Mouse (Mus musculus) CH12.LX (cell line): Measurements from ENCODE around the gene Hist1h1b. TPM values are rescaled to one million over a fixed set of nuclear protein-coding genes. Genes with fewer than 3 reads are reported as not detected.

Experiments used
- DNase-seq: peaks from one replicate; pipeline ENCODE4 v3.0.0-alpha.2; 2013; ENCODE audit errors: extremely low read depth
- H3K27ac ChIP-seq: 2 replicates; pipeline ENCODE4 v1.5.1; 2012; ENCODE audit warnings: low read depth, mild to moderate bottlenecking, control low read depth, moderate library complexity; ENCODE audit not compliant: insufficient read depth
- H3K27me3 ChIP-seq: replicated peaks from 2 replicates; pipeline ENCODE3; 2012; ENCODE audit warnings: inconsistent platforms
- H3K36me3 ChIP-seq, 2 experiments: replicated peaks in 1 of 2; 2 replicates each; pipeline versions ENCODE3 to v1.6.1; 2012; ENCODE audit warnings: inconsistent platforms in 1 of 2, low read length in 1 of 2, mild to moderate bottlenecking in 1 of 2, mixed read lengths in 1 of 2, moderate library complexity in 1 of 2; ENCODE audit not compliant: control insufficient read depth in 1 of 2, insufficient read depth in 1 of 2
- H3K4me1 ChIP-seq, 2 experiments: 2 replicates each; pipeline ENCODE4 v1.6.1; 2012; ENCODE audit warnings: inconsistent platforms in 1 of 2, moderate library complexity in 1 of 2; ENCODE audit not compliant: insufficient read depth in 2 of 2, control insufficient read depth in 1 of 2
- H3K4me2 ChIP-seq: 2 replicates; pipeline ENCODE4 v1.6.1; 2012; ENCODE audit warnings: low read depth, mild to moderate bottlenecking, control low read depth; ENCODE audit not compliant: poor library complexity, insufficient read depth, severe bottlenecking
- H3K4me3 ChIP-seq, 3 experiments: fragments of 150-350 bp in 1 of 3; sonication (generic) in 1 of 3; replicated peaks in 1 of 3; 2 replicates each; pipeline versions ENCODE3 to v1.5.1; 2011 to 2012; ENCODE audit warnings: low read depth in 2 of 3, low read length in 2 of 3, mild to moderate bottlenecking in 2 of 3, moderate library complexity in 2 of 3, control low read depth in 1 of 3, improper control_type of control experiment in 1 of 3, inconsistent platforms in 1 of 3, mixed read lengths in 1 of 3; ENCODE audit not compliant: poor library complexity in 1 of 3
- H3K79me2 ChIP-seq: replicated peaks from 2 replicates; pipeline ENCODE4 v1.6.1; 2012; ENCODE audit warnings: mild to moderate bottlenecking, moderate library complexity; ENCODE audit not compliant: control insufficient read depth, poor library complexity, insufficient read depth, severe bottlenecking; ENCODE audit errors: extremely low read depth
- H3K9ac ChIP-seq: 2 replicates; pipeline ENCODE4 v1.6.1; 2012; ENCODE audit warnings: low read depth, mild to moderate bottlenecking, control low read depth, moderate library complexity; ENCODE audit not compliant: insufficient read depth
- H3K9me3 ChIP-seq: replicated peaks from 2 replicates; pipeline ENCODE3; 2012; ENCODE audit warnings: low read length, inconsistent platforms, mixed read lengths
- BHLHE40 ChIP-seq: IDR thresholded peaks from 2 replicates; pipeline ENCODE4 v1.6.1; 2011; ENCODE audit warnings: mild to moderate bottlenecking, low read depth, low read length, improper control_type of control experiment
- CHD1 ChIP-seq: IDR thresholded peaks from 2 replicates; pipeline ENCODE4 v1.6.1; 2012; ENCODE audit warnings: low read depth, low read length, improper control_type of control experiment, inconsistent platforms
- CTCF ChIP-seq, 2 experiments: IDR thresholded peaks in 1 of 2; conservative IDR thresholded peaks in 1 of 2; 2 replicates each; pipeline ENCODE4 v1.5.1; 2011 to 2012; ENCODE audit warnings: low read depth in 2 of 2, low read length in 2 of 2, improper control_type of control experiment in 1 of 2, inconsistent platforms in 1 of 2, mild to moderate bottlenecking in 1 of 2, moderate library complexity in 1 of 2
- E2F4 ChIP-seq: IDR thresholded peaks from 2 replicates; pipeline ENCODE4 v1.6.1; 2011; ENCODE audit warnings: low read depth, low read length, improper control_type of control experiment; ENCODE audit not compliant: insufficient replicate concordance
- ELF1 ChIP-seq: IDR thresholded peaks from 2 replicates; pipeline ENCODE4 v1.6.1; 2014; ENCODE audit warnings: low read depth, mild to moderate bottlenecking, inconsistent platforms, low read length, improper control_type of control experiment
- ETS1 ChIP-seq: conservative IDR thresholded peaks from 2 replicates; pipeline ENCODE4 v1.6.1; 2012; ENCODE audit warnings: low read depth, mild to moderate bottlenecking, inconsistent platforms, low read length, improper control_type of control experiment, moderate library complexity
- HCFC1 ChIP-seq: IDR thresholded peaks from 2 replicates; pipeline ENCODE4 v1.6.1; 2012; ENCODE audit warnings: low read depth, mild to moderate bottlenecking, inconsistent platforms, low read length, improper control_type of control experiment
- IRF4 ChIP-seq: IDR thresholded peaks from 2 replicates; pipeline ENCODE4 v1.6.1; 2014; ENCODE audit warnings: low read depth, mild to moderate bottlenecking, inconsistent platforms, low read length, improper control_type of control experiment
- JUN ChIP-seq: IDR thresholded peaks from 2 replicates; pipeline ENCODE4 v1.6.1; 2011; ENCODE audit warnings: low read depth, mild to moderate bottlenecking, low read length, improper control_type of control experiment, moderate library complexity; ENCODE audit not compliant: insufficient read depth
- JUND ChIP-seq: conservative IDR thresholded peaks from 2 replicates; pipeline ENCODE4 v1.6.1; 2011; ENCODE audit warnings: low read depth, low read length, improper control_type of control experiment
- MAFK ChIP-seq: IDR thresholded peaks from 2 replicates; pipeline ENCODE4 v1.6.1; 2011; ENCODE audit warnings: low read length, improper control_type of control experiment; ENCODE audit not compliant: insufficient replicate concordance
- MAX ChIP-seq: IDR thresholded peaks from 2 replicates; pipeline ENCODE4 v1.6.1; 2011; ENCODE audit warnings: low read length, improper control_type of control experiment
- MAZ ChIP-seq: IDR thresholded peaks from 2 replicates; pipeline ENCODE4 v1.6.1; 2012; ENCODE audit warnings: low read depth, mild to moderate bottlenecking, inconsistent platforms, low read length, improper control_type of control experiment, moderate library complexity
- MEF2A ChIP-seq: IDR thresholded peaks from 2 replicates; pipeline ENCODE4 v1.6.1; 2014; ENCODE audit warnings: low read depth, mild to moderate bottlenecking, inconsistent platforms, low read length, improper control_type of control experiment, borderline replicate concordance
- MXI1 ChIP-seq: IDR thresholded peaks from 2 replicates; pipeline ENCODE4 v1.6.1; 2011; ENCODE audit warnings: mild to moderate bottlenecking, low read depth, low read length, improper control_type of control experiment
- MYC ChIP-seq: IDR thresholded peaks from 2 replicates; pipeline ENCODE4 v1.6.1; 2011; ENCODE audit warnings: low read depth, mild to moderate bottlenecking, improper control_type of control experiment, low read length
- NELFE ChIP-seq: IDR thresholded peaks from 2 replicates; pipeline ENCODE4 v1.6.1; 2011; ENCODE audit warnings: low read depth, low read length, improper control_type of control experiment
- PAX5 ChIP-seq: IDR thresholded peaks from 2 replicates; pipeline ENCODE4 v1.6.1; 2012; ENCODE audit warnings: low read length, inconsistent platforms, mixed read lengths
- POLR2A ChIP-seq: IDR thresholded peaks from 2 replicates; pipeline ENCODE4 v1.6.1; 2011; ENCODE audit warnings: low read depth, mild to moderate bottlenecking, improper control_type of control experiment, low read length
- POLR2AphosphoS2 ChIP-seq: IDR thresholded peaks from 2 replicates; pipeline ENCODE4 v1.6.1; 2011; ENCODE audit warnings: low read depth, low read length, improper control_type of control experiment
- RAD21 ChIP-seq: IDR thresholded peaks from 2 replicates; pipeline ENCODE4 v1.6.1; 2011; ENCODE audit warnings: low read depth, mild to moderate bottlenecking, low read length, improper control_type of control experiment, moderate library complexity
- RCOR1 ChIP-seq: conservative IDR thresholded peaks from 2 replicates; pipeline ENCODE4 v1.6.1; 2012; ENCODE audit warnings: low read depth, mild to moderate bottlenecking, inconsistent platforms, low read length, improper control_type of control experiment
- SIN3A ChIP-seq: IDR thresholded peaks from 2 replicates; pipeline ENCODE4 v1.6.1; 2012; ENCODE audit warnings: low read length, improper control_type of control experiment, inconsistent platforms
- SMC3 ChIP-seq: IDR thresholded peaks from 2 replicates; pipeline ENCODE4 v1.6.1; 2011; ENCODE audit warnings: low read depth, low read length, improper control_type of control experiment
- TBP ChIP-seq: conservative IDR thresholded peaks from 2 replicates; pipeline ENCODE4 v1.6.1; 2011; ENCODE audit warnings: low read depth, low read length, improper control_type of control experiment
- UBTF ChIP-seq: IDR thresholded peaks from 2 replicates; pipeline ENCODE4 v1.6.1; 2012; ENCODE audit warnings: low read depth, mild to moderate bottlenecking, inconsistent platforms, low read length, improper control_type of control experiment, moderate library complexity
- USF1 ChIP-seq: IDR thresholded peaks from 2 replicates; pipeline ENCODE4 v1.6.1; 2014; ENCODE audit warnings: low read depth, mild to moderate bottlenecking, inconsistent platforms, low read length, improper control_type of control experiment
- ZC3H11A ChIP-seq: IDR thresholded peaks from 2 replicates; pipeline ENCODE4 v1.6.1; 2012; ENCODE audit warnings: low read depth, mild to moderate bottlenecking, inconsistent platforms, low read length, improper control_type of control experiment
- ZKSCAN1 ChIP-seq: IDR thresholded peaks from 2 replicates; pipeline ENCODE4 v1.6.1; 2012; ENCODE audit warnings: low read depth, inconsistent platforms, low read length, improper control_type of control experiment, borderline replicate concordance
- ZMIZ1 ChIP-seq: IDR thresholded peaks from 2 replicates; pipeline ENCODE4 v1.6.1; 2012; ENCODE audit warnings: low read depth, mild to moderate bottlenecking, inconsistent platforms, low read length, improper control_type of control experiment
- ZNF384 ChIP-seq: IDR thresholded peaks from 2 replicates; pipeline ENCODE4 v1.6.1; 2012; ENCODE audit warnings: low read depth, low read length, improper control_type of control experiment, inconsistent platforms
- dilution Hi-C: fragments of 300-500 bp; cut with MboI; formaldehyde crosslinking; loops from 2 replicates; pipeline ENCODE4 v1.14.3; 2020; ENCODE audit warnings: low sequenced_read_pairs; ENCODE audit not compliant: extremely low pct_unique_long_range_greater_than_20kb, extremely low pct_ligation_motif_present
- in situ Hi-C: fragments of 300-500 bp; cut with MboI; formaldehyde crosslinking; loops from 3 replicates; pipeline ENCODE4 v1.14.3; 2019; ENCODE audit warnings: low sequenced_read_pairs, low pct_ligation_motif_present, low pct_unique_long_range_greater_than_20kb, mixed read lengths
- polyA plus RNA-seq: library from polyadenylated mRNA; unstranded; fragments of >175 nt; gene quantifications from 2 replicates; pipeline ENCODE4 v1.2.1, GENCODE M21; 2012; ENCODE audit warnings: low read depth; ENCODE audit not compliant: insufficient read length
- total RNA-seq, 2 experiments: library from RNA; depleted of rRNA; stranded (reverse); fragments of 300-350 nt in 1 of 2; fragments of >200 nt in 1 of 2; gene quantifications; 2 replicates each; pipeline ENCODE4 v1.2.3; 2012 to 2014

Gene Hist1h1b
- total and polyA plus RNA-seq, 3 experiments: 1.9 to 1,032 (median 16.6) TPM

GRCm38 (mm10) chr13:21786189-21786898 is 5.9 kb upstream of the Hist1h1b start:
- Histone ChIP-seq H3K4me3 (peak overlapping the region; percentile 2 to 57 (median 37)), H3K27ac (peak overlapping the region; percentile 92), H3K4me1 (peaks cover 0 to 30% of the 10 kb centered on the region in 2 experiments; a peak in 3 of 4 replicates), H3K36me3 (no peaks in the 10 kb centered on the region), H3K9ac (peak overlapping the region; percentile 78), H3K27me3 (no peaks in the 10 kb centered on the region), H3K79me2 (no peaks in the 10 kb centered on the region), H3K4me2 (peak overlapping the region; percentile 59), H3K9me3 (no peaks in the 10 kb centered on the region)
- DNase-seq: peak; percentile 68
- TF ChIP-seq UBTF (peak; percentile 95; the same call in 1 of the 2 replicates), ZMIZ1 (peak; percentile 95), MXI1 (no peak), MAFK (no peak), MAZ (no peak), CTCF (conservative IDR thresholded peaks at IDR 0.05 in 1 of 2, IDR thresholded peaks at IDR 0.05 in 1 of 2; ENCODE audit: low read depth in 2 of 2, low read length in 2 of 2) (no peak), NELFE (peak; percentile 79; the same call in 1 of the 2 replicates), RAD21 (no peak), IRF4 (no peak), SMC3 (no peak), E2F4 (0 out of 2 replicates have a peak, but pooled peaks have one; percentile 75), POLR2AphosphoS2 (peak; percentile 99), USF1 (no peak), RCOR1 (peak; percentile 78; the same call in 1 of the 2 replicates), CHD1 (peak; percentile 97), POLR2A (peak; percentile 81), ZNF384 (no peak), MYC (peak; percentile 59; the same call in 1 of the 2 replicates), MAX (no peak), TBP (no peak)
- dilution Hi-C loops (no loop called here), in situ Hi-C loops (no loop called here)

- Histone ChIP-seq H3K27me3 (no peaks in the 10 kb centered on the region), H3K27ac (peak overlapping the region; percentile 85; the same call in 1 of the 2 replicates), H3K4me3 (no peak overlapping the region), H3K36me3 (no peaks in the 10 kb centered on the region), H3K4me2 (peak overlapping the region; percentile 72), H3K79me2 (no peaks in the 10 kb centered on the region), H3K9me3 (no peaks in the 10 kb centered on the region), H3K9ac (peak overlapping the region; percentile 37), H3K4me1 (peaks cover 0 to 33% of the 10 kb centered on the region in 2 experiments; a peak in 3 of 4 replicates)
- dilution Hi-C loops: no loop called here
- TF ChIP-seq ZC3H11A (no peak), ELF1 (no peak), HCFC1 (no peak), JUN (no peak), CTCF (conservative IDR thresholded peaks at IDR 0.05 in 1 of 2, IDR thresholded peaks at IDR 0.05 in 1 of 2; ENCODE audit: low read depth in 2 of 2, low read length in 2 of 2) (no peak), SIN3A (no peak; the same call in 1 of the 2 replicates), BHLHE40 (no peak), SMC3 (no peak), RAD21 (no peak), ZKSCAN1 (no peak), JUND (no peak), ETS1 (no peak), RCOR1 (no peak), MAX (no peak), PAX5 (no peak), MEF2A (no peak)
- in situ Hi-C loops: no loop called here
- peak; percentile 29 for DNase-seq
Observed at GRCm38 (mm10) chr13:21784311-21784710, 3.9 kb upstream of the Hist1h1b start.
